Mouse (Mus musculus): ENCODE measurements around the gene Gm17190. TPM values are rescaled to one million over a fixed set of nuclear protein-coding genes. Genes with fewer than 3 reads are reported as not detected.
"Not testable (repeated sequence)": the region's sequence is repeated elsewhere in the genome, so short reads cannot be mapped to it uniquely, and the experiment has no call there.

Gm17190 gene
- total RNA-seq, 1 experiment, result not detected

GRCm38 (mm10) chr13:96073555-96073954, 8.3 kb upstream of the Gm17190 start:
- Histone ChIP-seq H3K4me1 (ENCODE audit: control insufficient read depth in 2 of 2, insufficient read depth in 2 of 2, low read length in 2 of 2, poor library complexity in 1 of 2) (no peaks in the 10 kb centered on the region), H3K27ac (ENCODE audit: insufficient read depth, low read depth, low read length, poor library complexity, severe bottlenecking) (no peak overlapping the region), H3K36me3 (ENCODE audit: control insufficient read depth, insufficient read depth, low read length, poor library complexity, severe bottlenecking) (no peaks in the 10 kb centered on the region), H3K9ac (ENCODE audit: insufficient read depth, low read depth, low read length, poor library complexity, severe bottlenecking) (no peak overlapping the region), H3K9me3 (ENCODE audit: control insufficient read depth, insufficient read depth, low read depth, low read length) (no peaks in the 10 kb centered on the region), H3K4me3 (ENCODE audit: insufficient read depth in 1 of 2, low read depth in 1 of 2, low read length in 2 of 2, poor library complexity in 1 of 2, severe bottlenecking in 1 of 2) (no peak overlapping the region)
- in situ Hi-C loops (cut with MboI; ENCODE audit: low sequenced_read_pairs in 2 of 2, unreplicated experiment in 2 of 2), result no loop called here
- DNase-seq (ENCODE audit: low read depth, low spot score), result no peak
- no peak for TF ChIP-seq ZC3H11A (IDR thresholded peaks at IDR 0.05; ENCODE audit: borderline replicate concordance, low read depth, low read length)
- TF ChIP-seq MAFK (IDR thresholded peaks at IDR 0.05; ENCODE audit: insufficient read depth, low read depth, low read length), result no peak
- TF ChIP-seq HCFC1 (IDR thresholded peaks at IDR 0.05; ENCODE audit: borderline replicate concordance, insufficient read depth, low read length), result no peak
- TF ChIP-seq ZNF384 (IDR thresholded peaks at IDR 0.05; ENCODE audit: low read depth, low read length), result no peak
- TF ChIP-seq CHD2 (IDR thresholded peaks at IDR 0.05; ENCODE audit: low read depth, low read length), result no peak

- H3K4me3 ChIP-seq (ENCODE audit: insufficient read depth in 1 of 2, low read depth in 1 of 2, low read length in 2 of 2, poor library complexity in 1 of 2, severe bottlenecking in 1 of 2); DNase-seq (ENCODE audit: low read depth, low spot score); H3K4me1 ChIP-seq (ENCODE audit: control insufficient read depth in 2 of 2, insufficient read depth in 2 of 2, low read length in 2 of 2, poor library complexity in 1 of 2); H3K9me3 ChIP-seq (ENCODE audit: control insufficient read depth, insufficient read depth, low read depth, low read length); in situ Hi-C loops (cut with MboI; ENCODE audit: low sequenced_read_pairs in 2 of 2, unreplicated experiment in 2 of 2); H3K36me3 ChIP-seq (ENCODE audit: control insufficient read depth, insufficient read depth, low read length, poor library complexity, severe bottlenecking); H3K9ac ChIP-seq (ENCODE audit: insufficient read depth, low read depth, low read length, poor library complexity, severe bottlenecking); H3K27ac ChIP-seq (ENCODE audit: insufficient read depth, low read depth, low read length, poor library complexity, severe bottlenecking): not testable (repeated sequence)
Measured at GRCm38 (mm10) chr13:96081276-96081675, 578 bp upstream of the Gm17190 start, which contains the start of gene Gm20075. Gene Gm20075 (minus strand): TSS chr13:96081376.

GRCm38 (mm10) chr13:96085581-96086302, 3.9 kb downstream of the Gm17190 start:
- Histone ChIP-seq H3K36me3 (ENCODE audit: control insufficient read depth, insufficient read depth, low read length, poor library complexity, severe bottlenecking) (no peaks in the 10 kb centered on the region), H3K9ac (ENCODE audit: insufficient read depth, low read depth, low read length, poor library complexity, severe bottlenecking) (no peak overlapping the region), H3K4me3 (ENCODE audit: insufficient read depth in 1 of 2, low read depth in 1 of 2, low read length in 2 of 2, poor library complexity in 1 of 2, severe bottlenecking in 1 of 2) (no peak overlapping the region), H3K9me3 (ENCODE audit: control insufficient read depth, insufficient read depth, low read depth, low read length) (no peaks in the 10 kb centered on the region), H3K4me1 (ENCODE audit: control insufficient read depth in 2 of 2, insufficient read depth in 2 of 2, low read length in 2 of 2, poor library complexity in 1 of 2) (no peaks in the 10 kb centered on the region; a peak in 1 of 4 replicates), H3K27ac (ENCODE audit: insufficient read depth, low read depth, low read length, poor library complexity, severe bottlenecking) (no peak overlapping the region)
- no peak for DNase-seq (ENCODE audit: low read depth, low spot score)
- TF ChIP-seq ZNF384 (IDR thresholded peaks at IDR 0.05; ENCODE audit: low read depth, low read length), result no peak
- TF ChIP-seq ZC3H11A (IDR thresholded peaks at IDR 0.05; ENCODE audit: borderline replicate concordance, low read depth, low read length), result no peak
- no peak for TF ChIP-seq CHD2 (IDR thresholded peaks at IDR 0.05; ENCODE audit: low read depth, low read length)
- TF ChIP-seq MAFK (IDR thresholded peaks at IDR 0.05; ENCODE audit: insufficient read depth, low read depth, low read length), result no peak
- no peak for TF ChIP-seq HCFC1 (IDR thresholded peaks at IDR 0.05; ENCODE audit: borderline replicate concordance, insufficient read depth, low read length)
- in situ Hi-C loops (cut with MboI; ENCODE audit: low sequenced_read_pairs in 2 of 2, unreplicated experiment in 2 of 2), result no loop called here

GRCm38 (mm10) chr13:96090929-96091328, 9.1 kb downstream of the Gm17190 start:
- TF ChIP-seq HCFC1 (IDR thresholded peaks at IDR 0.05; ENCODE audit: borderline replicate concordance, insufficient read depth, low read length) (no peak), CHD2 (IDR thresholded peaks at IDR 0.05; ENCODE audit: low read depth, low read length) (no peak), MAFK (IDR thresholded peaks at IDR 0.05; ENCODE audit: insufficient read depth, low read depth, low read length) (no peak), ZC3H11A (IDR thresholded peaks at IDR 0.05; ENCODE audit: borderline replicate concordance, low read depth, low read length) (no peak), ZNF384 (IDR thresholded peaks at IDR 0.05; ENCODE audit: low read depth, low read length) (no peak)
- Histone ChIP-seq H3K9me3 (ENCODE audit: control insufficient read depth, insufficient read depth, low read depth, low read length) (no peaks in the 10 kb centered on the region), H3K36me3 (ENCODE audit: control insufficient read depth, insufficient read depth, low read length, poor library complexity, severe bottlenecking) (no peaks in the 10 kb centered on the region), H3K9ac (ENCODE audit: insufficient read depth, low read depth, low read length, poor library complexity, severe bottlenecking) (no peak overlapping the region), H3K27ac (ENCODE audit: insufficient read depth, low read depth, low read length, poor library complexity, severe bottlenecking) (no peak overlapping the region), H3K4me3 (ENCODE audit: insufficient read depth in 1 of 2, low read depth in 1 of 2, low read length in 2 of 2, poor library complexity in 1 of 2, severe bottlenecking in 1 of 2) (no peak overlapping the region), H3K4me1 (ENCODE audit: control insufficient read depth in 2 of 2, insufficient read depth in 2 of 2, low read length in 2 of 2, poor library complexity in 1 of 2) (no peaks in the 10 kb centered on the region; a peak in 1 of 4 replicates)
- in situ Hi-C loops (cut with MboI; ENCODE audit: low sequenced_read_pairs in 2 of 2, unreplicated experiment in 2 of 2), result no loop called here
- no peak for DNase-seq (ENCODE audit: low read depth, low spot score)

GRCm38 (mm10) chr13:96106367-96106766, 24.5 kb downstream of the Gm17190 start:
- H3K9me3 ChIP-seq (ENCODE audit: control insufficient read depth, insufficient read depth, low read depth, low read length), result no peaks in the 10 kb centered on the region
- no peaks in the 10 kb centered on the region for H3K4me1 ChIP-seq (ENCODE audit: control insufficient read depth in 2 of 2, insufficient read depth in 2 of 2, low read length in 2 of 2, poor library complexity in 1 of 2)
- no peak for TF ChIP-seq HCFC1 (IDR thresholded peaks at IDR 0.05; ENCODE audit: borderline replicate concordance, insufficient read depth, low read length)
- TF ChIP-seq ZC3H11A (IDR thresholded peaks at IDR 0.05; ENCODE audit: borderline replicate concordance, low read depth, low read length), result no peak
- TF ChIP-seq CHD2 (IDR thresholded peaks at IDR 0.05; ENCODE audit: low read depth, low read length), result no peak
- TF ChIP-seq MAFK (IDR thresholded peaks at IDR 0.05; ENCODE audit: insufficient read depth, low read depth, low read length), result no peak
- no peak for TF ChIP-seq ZNF384 (IDR thresholded peaks at IDR 0.05; ENCODE audit: low read depth, low read length)
- no peak overlapping the region for H3K4me3 ChIP-seq (ENCODE audit: insufficient read depth in 1 of 2, low read depth in 1 of 2, low read length in 2 of 2, poor library complexity in 1 of 2, severe bottlenecking in 1 of 2)
- no peak for DNase-seq (ENCODE audit: low read depth, low spot score)
- H3K9ac ChIP-seq (ENCODE audit: insufficient read depth, low read depth, low read length, poor library complexity, severe bottlenecking), result no peak overlapping the region
- in situ Hi-C loops (cut with MboI; ENCODE audit: low sequenced_read_pairs in 2 of 2, unreplicated experiment in 2 of 2), result no loop called here
- no peak overlapping the region for H3K27ac ChIP-seq (ENCODE audit: insufficient read depth, low read depth, low read length, poor library complexity, severe bottlenecking)
- no peaks in the 10 kb centered on the region for H3K36me3 ChIP-seq (ENCODE audit: control insufficient read depth, insufficient read depth, low read length, poor library complexity, severe bottlenecking)

All from ES-E14 (cell line).